Mouse (Mus musculus): ENCODE measurements around the gene Canx. TPM values are rescaled to one million over a fixed set of nuclear protein-coding genes. Genes with fewer than 3 reads are reported as not detected.

Canx gene
- total RNA-seq, 2 experiments from 2014 or later, result 264 to 684 TPM

Other genes starting within 250 kb of the Canx start
- 17.8 and 23.5 TPM in 2 replicates for gene Tbc1d9b, start 194.3 kb downstream of the Canx start, total RNA-seq (2015)
- 30.9 and 36.7 TPM in 2 replicates for gene Tbc1d9b, start 194.3 kb downstream of the Canx start, total RNA-seq (2017)
- 7.6 and 9.2 TPM in 2 replicates for gene Mrnip, start 151.2 kb downstream of the Canx start, total RNA-seq (2015)
- gene Mrnip, start 151.2 kb downstream of the Canx start, total RNA-seq (2017), result 7.5 and 11.6 TPM in 2 replicates
- gene Sqstm1, start 114.8 kb downstream of the Canx start, total RNA-seq (2015), result 51.8 and 56.7 TPM in 2 replicates
- 298 and 386 TPM in 2 replicates for gene Sqstm1, start 114.8 kb downstream of the Canx start, total RNA-seq (2017)
- gene Mgat4b, start 114.8 kb downstream of the Canx start, total RNA-seq (2015), result 17.1 and 22.2 TPM in 2 replicates
- 9.1 and 12.1 TPM in 2 replicates for gene Mgat4b, start 114.8 kb downstream of the Canx start, total RNA-seq (2017)
- gene Ltc4s, start 87.1 kb downstream of the Canx start, total RNA-seq (2015), result not detected in 2 replicates
- 0.66 TPM in 1 of 2 replicates, not detected in the other for gene Ltc4s, start 87.1 kb downstream of the Canx start, total RNA-seq (2017)
- 28.0 and 30.6 TPM in 2 replicates for gene Maml1, start 33.4 kb downstream of the Canx start, total RNA-seq (2015)
- 8.8 and 11.7 TPM in 2 replicates for gene Maml1, start 33.4 kb downstream of the Canx start, total RNA-seq (2017)
- gene Cby3, start 28.8 kb upstream of the Canx start, total RNA-seq (2015), result not detected in 2 replicates
- not detected in 2 replicates for gene Cby3, start 28.8 kb upstream of the Canx start, total RNA-seq (2017)
- 400 and 438 TPM in 2 replicates for gene Hnrnph1, start 51.3 kb upstream of the Canx start, total RNA-seq (2015)
- gene Hnrnph1, start 51.3 kb upstream of the Canx start, total RNA-seq (2017), result 436 and 510 TPM in 2 replicates
- 51.2 and 53.0 TPM in 2 replicates for gene Rufy1, start 105.5 kb upstream of the Canx start, total RNA-seq (2015)
- 81.6 and 82.2 TPM in 2 replicates for gene Rufy1, start 105.5 kb upstream of the Canx start, total RNA-seq (2017)

All from megakaryocyte, adult 5-6 weeks (primary cell).